Mouse (Mus musculus) fat pad, adult 2 months (tissue): ENCODE measurements around the gene Slc6a18.

Experiments
- DNase-seq: peaks from one replicate; pipeline ENCODE4 v3.0.0-alpha.2; 2011; ENCODE audit warnings: low read depth, low spot score; ENCODE audit errors: extremely low read depth

Slc6a18 gene

GRCm38 (mm10) chr13:73687601-73688000 lies 9.8 kb upstream of the Slc6a18 start:
- no peak for DNase-seq

GRCm38 (mm10) chr13:73685502-73685901 lies 7.7 kb upstream of the Slc6a18 start:
- no peak for DNase-seq

- no peak for DNase-seq
These were observed 6.6 kb upstream of the Slc6a18 start for GRCm38 (mm10) chr13:73684412-73684811.

GRCm38 (mm10) chr13:73683682-73684081 lies 5.9 kb upstream of the Slc6a18 start:
- peak; percentile 73 for DNase-seq

- DNase-seq = no peak
These were observed 4.4 kb upstream of the Slc6a18 start for GRCm38 (mm10) chr13:73682226-73682625.

- no peak for DNase-seq
These were observed 2.6 kb upstream of the Slc6a18 start for GRCm38 (mm10) chr13:73680394-73680793.

GRCm38 (mm10) chr13:73679311-73679710 lies 1.5 kb upstream of the Slc6a18 start:
- no peak for DNase-seq

- no peak for DNase-seq
These were observed 2.7 kb downstream of the Slc6a18 start for GRCm38 (mm10) chr13:73675161-73675560.

- DNase-seq = no peak
These were observed 17.6 kb downstream of the Slc6a18 start for GRCm38 (mm10) chr13:73660163-73660695.

GRCm38 (mm10) chr13:73658953-73659352 lies 18.9 kb downstream of the Slc6a18 start:
- no peak for DNase-seq

- DNase-seq = no peak
These were observed 22.8 kb downstream of the Slc6a18 start for GRCm38 (mm10) chr13:73654976-73655375.

GRCm38 (mm10) chr13:73653266-73653665 lies 24.6 kb downstream of the Slc6a18 start:
- DNase-seq = no peak

GRCm38 (mm10) chr13:73646397-73647087 lies 31.3 kb downstream of the Slc6a18 start:
- no peak for DNase-seq

GRCm38 (mm10) chr13:73641296-73641695 lies 36.5 kb downstream of the Slc6a18 start:
- DNase-seq = no peak

- no peak for DNase-seq
These were observed 40.0 kb downstream of the Slc6a18 start for GRCm38 (mm10) chr13:73637826-73638225.

- DNase-seq = no peak
These were observed 46.0 kb downstream of the Slc6a18 start for GRCm38 (mm10) chr13:73631837-73632236.

GRCm38 (mm10) chr13:73628586-73629113 lies 49.2 kb downstream of the Slc6a18 start:
- DNase-seq = no peak

GRCm38 (mm10) chr13:73626745-73627549 lies 50.9 kb downstream of the Slc6a18 start, which contains the start of gene Tert:
Gene Tert, plus strand, starts transcription at chr13:73626911.
- DNase-seq = no peak

GRCm38 (mm10) chr13:73626410-73626744 lies 51.4 kb downstream of the Slc6a18 start:
- no peak for DNase-seq

GRCm38 (mm10) chr13:73620637-73621036 lies 57.2 kb downstream of the Slc6a18 start:
- DNase-seq = no peak

- DNase-seq = no peak
These were observed 59.4 kb downstream of the Slc6a18 start for GRCm38 (mm10) chr13:73618406-73618805.
